Mouse (Mus musculus): ENCODE measurements around the gene Gm16368.
"Not testable (repeated sequence)": the region's sequence is repeated elsewhere in the genome, so short reads cannot be mapped to it uniquely, and the experiment has no call there.

Gm16368 gene

DNA sequence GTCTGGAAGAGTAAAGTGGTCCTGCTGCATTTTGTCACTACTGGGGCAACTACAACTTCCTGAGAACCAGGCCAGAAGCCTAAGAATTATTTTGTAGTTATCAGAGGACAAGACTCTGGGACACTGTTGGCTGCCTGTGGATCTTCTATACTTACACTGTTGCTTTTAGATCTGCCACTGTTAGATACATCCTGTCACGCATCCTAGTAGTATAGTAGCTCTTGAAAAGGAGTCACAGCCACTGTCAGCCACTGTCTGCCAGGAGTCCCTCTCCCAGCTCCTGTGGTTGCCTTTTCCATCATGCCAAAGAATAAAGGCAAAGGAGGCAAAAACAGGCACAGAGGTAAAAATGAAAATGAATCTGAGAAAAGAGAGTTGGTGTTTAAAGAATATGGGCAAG, at the start of gene Gm16368:
Gm16368 (plus strand) TSS at position 301 of the 400 bp plus-strand sequence.
- not testable (repeated sequence) for DNase-seq

DNA sequence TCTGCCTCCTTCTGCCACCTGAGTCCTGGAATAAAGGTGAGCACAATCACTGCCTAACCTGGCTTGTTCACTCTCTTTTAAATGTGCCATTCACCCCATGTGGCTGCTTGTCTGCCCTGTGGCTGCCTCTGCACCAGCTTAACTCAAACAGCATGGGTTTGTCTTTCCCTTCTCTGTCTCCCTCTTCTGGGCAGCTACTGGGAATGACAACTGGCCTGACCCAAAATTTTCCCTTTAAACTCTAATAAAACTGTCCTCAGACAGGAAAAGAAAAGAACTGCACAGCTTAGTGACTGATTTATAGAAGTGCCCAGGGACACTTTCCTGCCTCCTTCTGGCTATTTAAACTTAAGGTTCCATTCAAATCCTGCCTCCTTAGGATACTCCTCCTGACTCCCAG, 44.4 kb upstream of the Gm16368 start:
- DNase-seq = not testable (repeated sequence)

DNA sequence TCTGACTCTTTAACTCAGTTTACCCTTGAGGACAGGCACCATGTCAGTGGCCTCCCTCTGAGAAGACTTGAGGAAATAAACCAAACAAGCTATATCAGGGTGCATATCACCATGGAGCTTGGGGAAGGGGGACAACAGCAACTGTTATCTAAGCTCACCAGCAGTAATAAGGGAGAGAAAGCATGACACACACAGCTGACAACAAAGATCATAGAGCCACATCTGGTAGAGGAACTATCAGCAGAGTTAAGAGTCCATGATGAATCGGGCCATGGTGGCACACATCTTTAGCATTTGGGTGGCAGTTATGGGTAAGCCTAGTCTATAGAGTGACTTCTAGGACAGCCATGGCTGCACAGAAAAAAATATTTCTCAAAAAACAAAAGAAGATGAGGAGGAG, 43.8 kb upstream of the Gm16368 start:
- not testable (repeated sequence) for DNase-seq

DNA sequence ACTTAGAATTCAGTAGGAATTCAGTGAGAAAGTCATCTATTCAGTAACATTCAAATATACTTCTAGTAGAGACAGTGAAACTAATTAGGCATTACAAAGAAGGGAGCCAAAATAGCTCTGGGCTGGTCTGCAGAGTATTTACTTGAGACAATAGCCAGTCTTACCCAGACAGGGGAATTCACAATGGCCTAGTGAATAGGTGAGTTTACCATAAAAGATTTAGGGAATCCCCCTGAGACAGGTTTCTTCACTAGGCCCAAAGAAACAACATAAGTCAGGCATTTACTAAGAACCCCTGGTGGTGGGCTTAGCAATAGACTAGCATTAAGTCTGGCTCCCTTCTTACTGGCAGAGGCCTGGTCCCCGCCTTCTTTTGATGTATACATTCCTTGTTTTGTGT, 38.3 kb upstream of the Gm16368 start:
- not testable (repeated sequence) for DNase-seq

All from layer of hippocampus, adult 9-11 months (tissue).